Mouse (Mus musculus) brain, embryonic 14.5 days (tissue): ENCODE results near the gene Orai3.

Experiments
- CTCF ChIP-seq: fragments of 200-500 bp; IDR thresholded peaks from 2 replicates; pipeline ENCODE4 v1.5.1; 2012; ENCODE audit warnings: inconsistent platforms, mild to moderate bottlenecking, moderate library complexity, borderline replicate concordance; ENCODE audit not compliant: insufficient read depth, insufficient read length; ENCODE audit errors: extremely low read depth
- POLR2A ChIP-seq: fragments of 200-500 bp; IDR thresholded peaks from 2 replicates; pipeline ENCODE4 v1.6.1; 2012; ENCODE audit warnings: mild to moderate bottlenecking, inconsistent platforms, borderline replicate concordance; ENCODE audit not compliant: poor library complexity, insufficient read depth, insufficient read length, severe bottlenecking; ENCODE audit errors: extremely low read depth

DNA sequence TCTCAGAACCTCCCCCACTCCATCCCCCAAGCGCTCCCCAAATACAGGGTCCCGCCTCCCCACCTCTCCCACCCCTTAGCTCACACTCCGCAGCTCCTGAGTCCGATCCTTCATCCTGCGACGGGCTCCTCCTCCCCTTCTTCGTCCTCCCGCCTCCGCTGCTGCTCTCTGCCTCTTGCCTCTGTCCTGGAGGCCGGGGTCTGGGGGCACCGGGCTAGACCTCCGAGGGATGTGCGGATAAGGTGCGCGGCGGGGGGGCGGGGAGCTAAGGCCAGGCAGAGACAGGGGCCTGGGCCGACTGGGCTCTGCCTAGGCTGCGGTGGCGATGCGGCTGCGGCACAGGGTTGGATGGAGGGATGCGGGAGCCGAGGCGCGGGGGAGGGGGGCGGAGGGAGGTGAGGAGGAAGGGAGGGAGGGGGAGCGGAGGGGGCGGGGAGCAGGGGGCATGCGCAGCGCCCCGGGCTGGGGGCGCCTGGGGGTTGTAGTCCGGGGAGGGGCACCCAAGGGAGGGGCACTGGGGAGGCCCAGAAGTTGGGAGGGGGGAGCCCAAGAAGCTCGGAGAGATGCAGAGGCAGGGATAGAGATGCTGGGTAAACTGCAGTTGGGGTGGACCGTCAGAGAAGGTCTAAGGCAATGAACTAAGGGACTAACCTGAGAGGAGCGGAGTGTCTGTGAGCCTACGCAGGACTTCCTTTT, 54.7 kb downstream of the Orai3 start, which contains the start of the genes Stx4a and Stx1b:
- TF ChIP-seq CTCF (no peak), POLR2A (peak; percentile 36; the same call in 1 of the 2 replicates)
